Mouse (Mus musculus) c-Kit-positive CD71-negative TER-119-negative erythroid progenitor cells, embryonic 14.5 days (primary cell): ENCODE measurements at regions not wholly inside any gene's neighbourhood (a gene's known extent, or its start where the extent isn't known, plus 50 kb on each side); places are given as distances from the start of the nearest gene placed in this dataset.
"Not testable (repeated sequence)": the region's sequence is repeated elsewhere in the genome, so short reads cannot be mapped to it uniquely, and the experiment has no call there.

ENCODE experiments used
- DNase-seq: peaks from one replicate; pipeline ENCODE4 v3.0.0-alpha.2; 2013; ENCODE audit warnings: low read depth

DNA sequence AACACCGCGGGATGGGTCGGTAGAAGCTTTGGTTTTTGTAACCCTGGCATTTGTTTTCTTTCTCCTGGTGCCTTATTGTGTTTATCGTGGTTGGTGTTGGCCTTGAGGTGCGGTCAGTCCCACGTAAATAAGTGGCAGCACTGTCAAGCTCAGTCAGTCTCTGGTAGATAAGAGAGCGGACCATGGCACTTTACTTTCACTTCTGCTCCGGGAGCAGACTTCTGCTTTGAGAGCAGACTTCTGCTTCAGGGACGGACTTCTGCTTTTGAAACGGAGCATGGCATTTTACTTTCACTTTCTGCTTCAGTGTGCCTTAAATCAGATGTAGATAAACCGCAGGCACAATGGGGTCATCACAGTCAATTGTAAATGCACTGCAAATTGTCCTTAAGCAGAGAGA, 54.3 kb upstream of the Ccdc66 start:
- DNase-seq: peak; percentile 35

DNA sequence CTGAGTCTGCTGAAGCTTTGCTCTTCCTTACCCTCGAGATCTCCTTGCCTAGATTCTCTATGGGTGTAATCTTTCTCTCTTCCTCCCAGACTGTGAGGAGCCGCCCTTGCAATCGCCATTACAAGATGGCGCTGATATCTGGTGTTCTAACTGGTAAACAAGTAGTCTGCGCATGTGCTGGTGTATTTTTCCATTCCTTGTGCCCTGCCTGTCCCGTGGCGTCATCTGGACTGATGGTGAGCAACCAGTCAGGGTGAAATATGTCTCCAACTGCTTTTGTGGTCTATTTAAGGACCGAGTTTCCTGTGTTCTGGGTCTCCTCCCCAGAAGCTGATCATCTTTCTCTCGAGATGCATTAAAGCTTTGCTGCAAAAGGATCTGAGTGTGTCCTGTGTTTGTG, 53.7 kb upstream of the Ccdc66 start:
- not testable (repeated sequence) for DNase-seq

DNA sequence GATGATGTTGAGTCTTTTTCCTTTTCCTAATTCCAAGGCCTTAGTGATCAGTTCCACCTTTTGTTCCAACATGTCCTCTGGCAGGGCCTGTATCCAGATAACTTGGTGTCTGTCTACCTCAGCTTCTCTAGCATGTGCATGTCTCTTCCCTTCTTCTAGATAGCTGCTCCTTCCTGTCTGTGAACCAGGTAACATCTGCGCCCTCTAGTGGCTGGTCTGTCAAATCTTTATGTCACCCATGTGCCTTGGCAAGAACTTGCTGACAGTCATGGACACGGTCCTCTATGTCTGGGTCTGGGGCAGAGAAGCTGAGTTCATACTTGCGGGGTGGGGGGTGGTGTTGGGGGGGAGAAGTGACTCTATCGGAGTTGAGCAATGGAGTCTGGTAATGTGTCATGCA, 52.2 kb upstream of the Ccdc66 start:
- DNase-seq: peak; percentile 43

DNA sequence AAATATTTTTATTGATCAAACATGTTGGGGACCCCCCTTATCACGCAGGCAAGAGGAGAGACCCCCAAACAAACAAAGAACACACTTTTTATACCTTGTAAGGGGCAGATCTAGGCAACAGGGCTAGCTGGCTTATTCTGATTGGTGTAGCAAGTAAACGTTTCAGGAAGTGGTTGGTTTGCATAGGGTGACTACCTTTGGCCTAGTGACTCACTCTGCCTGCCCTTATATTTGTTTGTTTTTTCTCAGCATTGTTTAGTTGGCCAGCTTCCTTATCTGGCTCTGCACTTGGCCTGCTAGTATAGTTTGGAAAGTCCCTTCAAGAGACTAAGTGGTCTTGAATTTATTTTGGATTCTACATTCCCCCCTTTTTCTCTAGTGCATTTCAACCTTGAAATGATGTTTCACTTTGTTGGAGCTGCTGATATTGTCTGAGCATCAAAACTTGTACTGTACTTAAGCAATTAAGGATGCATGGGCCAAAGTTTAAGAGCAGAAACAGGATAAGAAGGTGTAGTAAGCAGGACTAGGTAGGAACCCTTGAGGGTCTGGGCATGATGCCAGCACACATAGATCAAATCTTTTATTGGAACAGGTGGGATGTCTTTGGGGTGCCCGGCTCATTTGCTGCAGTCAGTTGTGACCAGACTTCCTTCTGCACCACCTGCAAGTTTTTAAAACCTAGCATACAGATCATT, 50.7 kb upstream of the Ccdc66 start:
- no peak for DNase-seq
